Mouse (Mus musculus) inflammation-experienced regulatory T-cells, adult 6 months (primary cell): ENCODE measurements at regions not wholly inside any gene's neighbourhood (a gene's known extent, or its start where the extent isn't known, plus 50 kb on each side); places are given as distances from the start of the nearest gene placed in this dataset.

ENCODE experiments used
- ATAC-seq: one replicate; pipeline ENCODE4 v1.8.0; 2017

GRCm38 (mm10) chr13:112044372-112044771 is 235.6 kb upstream of the Map3k1 start:
- no peak for ATAC-seq

GRCm38 (mm10) chr13:112046247-112047211 is 237.7 kb upstream of the Map3k1 start:
- ATAC-seq, result no peak

- no peak for ATAC-seq
These were observed 238.6 kb upstream of the Map3k1 start for GRCm38 (mm10) chr13:112047408-112047807.

- ATAC-seq, result no peak
These were observed 239.1 kb upstream of the Map3k1 start for GRCm38 (mm10) chr13:112047874-112048273.

- no peak for ATAC-seq
These were observed 239.5 kb upstream of the Map3k1 start for GRCm38 (mm10) chr13:112048327-112048726.

GRCm38 (mm10) chr13:112050892-112051291 is 237.4 kb upstream of the Ankrd55 start:
- no peak for ATAC-seq

- no peak for ATAC-seq
These were observed 236.2 kb upstream of the Ankrd55 start for GRCm38 (mm10) chr13:112052011-112052410.

GRCm38 (mm10) chr13:112052456-112052855 is 235.8 kb upstream of the Ankrd55 start:
- ATAC-seq, result no peak

GRCm38 (mm10) chr13:112054879-112055371 is 233.3 kb upstream of the Ankrd55 start:
- ATAC-seq, result no peak

GRCm38 (mm10) chr13:112058218-112058617 is 230.0 kb upstream of the Ankrd55 start:
- ATAC-seq, result no peak

- no peak for ATAC-seq
These were observed 229.5 kb upstream of the Ankrd55 start for GRCm38 (mm10) chr13:112058771-112059170.

- peak; percentile 60 for ATAC-seq
These were observed 226.2 kb upstream of the Ankrd55 start for GRCm38 (mm10) chr13:112062024-112062423.

- peak; percentile 91 for ATAC-seq
These were observed 224.7 kb upstream of the Ankrd55 start for GRCm38 (mm10) chr13:112063409-112064111.

GRCm38 (mm10) chr13:112064681-112065080 is 223.6 kb upstream of the Ankrd55 start:
- ATAC-seq, result no peak

- ATAC-seq, result no peak
These were observed 221.0 kb upstream of the Ankrd55 start for GRCm38 (mm10) chr13:112067066-112067847.

- ATAC-seq, result no peak
These were observed 217.5 kb upstream of the Ankrd55 start for GRCm38 (mm10) chr13:112070757-112071156.

- ATAC-seq, result no peak
These were observed 216.9 kb upstream of the Ankrd55 start for GRCm38 (mm10) chr13:112071209-112071955.

GRCm38 (mm10) chr13:112071956-112072314 is 216.3 kb upstream of the Ankrd55 start:
- no peak for ATAC-seq

- no peak for ATAC-seq
These were observed 214.5 kb upstream of the Ankrd55 start for GRCm38 (mm10) chr13:112073519-112074406.

- ATAC-seq, result no peak
These were observed 212.3 kb upstream of the Ankrd55 start for GRCm38 (mm10) chr13:112075847-112076479.
